Mouse (Mus musculus) large intestine, adult 2 months (tissue): ENCODE data around the gene Prkrip1. TPM values are rescaled to one million over a fixed set of nuclear protein-coding genes. Genes with fewer than 3 reads are reported as not detected.

ENCODE experiments used
- DNase-seq: peaks from one replicate; pipeline ENCODE4 v3.0.0-alpha.2; 2012; ENCODE audit warnings: low read depth, low spot score
- whole genome bisulfite sequencing: fragments of 180-500 bp; shearing (Covaris S2); methylation state at CpG from one replicate; pipeline ENCODE4 v1.1.7; 2018; 5-methylcytosine and 5-hydroxymethylcytosine counted together
- polyA plus RNA-seq: library from polyadenylated mRNA; depleted of rRNA; stranded (reverse); fragments of >200 nt; gene quantifications from 2 replicates; pipeline ENCODE4 v1.2.3, GENCODE M21; 2012; rRNA removed

Gene Prkrip1
- polyA plus RNA-seq: 10.4 and 12.0 TPM in 2 replicates

DNA sequence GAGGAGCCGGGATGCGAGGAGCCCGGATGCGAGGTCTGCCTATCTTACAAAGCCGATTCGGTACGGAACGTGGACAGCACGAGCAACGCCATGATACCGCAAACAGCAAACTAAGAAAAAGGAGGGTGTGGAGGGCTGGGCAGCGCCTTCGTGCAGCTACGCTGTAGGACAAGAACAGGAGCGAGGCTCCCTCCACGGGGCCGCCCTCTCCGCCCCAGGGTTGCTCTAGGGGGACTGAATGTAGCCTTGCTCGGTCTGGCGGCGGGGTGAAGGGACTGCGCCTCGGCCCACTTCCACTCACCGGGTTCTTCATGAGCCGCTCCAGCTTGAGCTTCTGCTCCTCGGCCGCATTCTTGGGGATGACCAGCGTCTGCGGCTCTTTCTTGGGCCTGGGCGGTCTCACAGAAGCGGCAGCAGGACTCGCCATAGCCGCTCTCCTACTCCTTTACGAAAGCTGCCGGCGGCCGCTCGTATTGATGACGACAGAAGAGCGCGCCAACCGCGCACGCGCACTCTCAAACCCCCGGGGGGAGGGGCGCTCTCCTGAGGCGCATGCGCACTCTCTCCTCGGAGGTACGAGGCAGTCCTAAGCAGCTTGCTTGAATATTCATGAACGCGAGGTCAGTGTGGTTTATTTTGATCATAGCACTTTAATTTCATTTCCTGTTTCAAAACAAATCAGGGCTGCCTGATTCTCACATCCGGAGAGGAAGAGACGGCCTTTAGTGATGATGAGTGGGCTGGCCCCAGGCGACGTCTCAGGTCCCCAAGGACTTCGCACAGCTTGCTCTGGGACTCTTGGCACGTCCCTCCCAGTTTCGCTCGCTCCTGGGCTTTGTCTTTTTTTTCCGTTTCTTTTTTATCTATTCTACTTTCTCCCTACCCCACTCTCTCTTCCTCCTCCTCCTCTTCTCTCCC lies at the start of gene Prkrip1:
Prkrip1 (minus strand) TSS at position 490 of the 918 bp plus-strand sequence.
- DNase-seq: peak; percentile 69
- under 1% methylated on average over 62 of the region's 62 CpGs for WGBS

- DNase-seq: no peak
- WGBS: 70% methylated on average over 6 of the region's 6 CpGs
These were observed 49.7 kb upstream of the Prkrip1 start for GRCm38 (mm10) chr5:136248441-136248840.

DNA sequence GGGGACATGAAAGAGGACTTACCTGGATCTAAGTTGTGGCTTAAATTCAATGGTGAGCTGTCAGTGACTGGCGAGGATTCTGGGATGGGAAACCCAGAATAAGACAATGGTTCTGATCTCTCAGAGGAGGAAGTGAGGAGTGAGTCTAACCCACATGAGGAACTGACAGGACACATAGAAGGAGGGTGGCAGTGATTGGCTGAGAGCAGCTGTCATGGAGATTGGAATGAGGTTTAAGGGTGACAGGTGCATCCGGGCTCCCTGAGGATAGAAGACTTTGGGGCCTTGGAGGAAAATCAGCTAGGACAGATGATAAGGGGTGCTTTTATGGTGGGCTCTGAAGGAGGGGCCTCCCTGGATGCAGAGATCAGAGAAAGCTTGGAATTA lies 47.7 kb upstream of the Prkrip1 start, which contains the start of gene Sh2b2:
Sh2b2 (minus strand) TSS at position 105 of the 387 bp plus-strand sequence.
- no peak for DNase-seq
- 87% methylated on average over 2 of the region's 2 CpGs for WGBS

- no peak for DNase-seq
- 33% methylated on average over 15 of the region's 15 CpGs for WGBS
These were observed 47.0 kb upstream of the Prkrip1 start for GRCm38 (mm10) chr5:136245541-136246451.

DNA sequence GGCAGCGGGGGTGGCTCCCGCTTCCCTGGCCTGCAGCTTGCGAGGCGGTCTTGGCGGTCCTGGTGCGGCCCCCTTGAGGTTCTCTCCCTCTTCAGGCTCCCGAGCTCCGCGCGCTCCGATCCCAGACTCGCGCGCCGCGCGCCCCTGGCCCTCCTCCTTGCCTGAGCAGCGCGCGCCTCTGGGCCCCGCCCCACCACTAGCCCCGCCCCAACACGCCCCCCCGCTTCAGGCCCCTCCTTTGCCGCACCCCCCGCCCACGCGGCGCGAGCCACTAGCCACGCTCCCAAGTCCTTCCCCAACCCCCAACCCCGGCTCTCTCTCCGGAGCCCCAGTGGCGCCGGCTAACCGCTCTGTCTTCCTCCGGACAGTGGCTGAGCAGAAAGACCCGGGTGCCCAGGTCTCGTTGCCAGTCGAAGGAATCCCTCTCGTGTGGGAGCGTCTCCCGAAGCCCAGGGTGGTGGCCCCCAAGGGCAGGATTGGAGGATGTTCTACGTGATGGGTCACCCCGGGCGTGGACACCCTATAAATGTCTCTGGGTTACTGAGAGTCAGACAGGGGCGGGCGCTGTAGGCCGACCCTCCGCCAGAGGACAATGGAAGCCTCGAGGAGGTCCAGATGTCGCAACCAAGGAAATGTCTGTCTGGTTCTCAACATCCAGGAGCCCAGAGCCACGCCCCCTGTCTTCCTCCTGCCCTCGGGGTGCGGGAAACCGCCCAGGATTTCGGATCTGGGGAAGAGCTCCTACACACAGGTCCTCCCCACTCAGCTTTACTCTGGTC lies 46.2 kb upstream of the Prkrip1 start:
- under 1% methylated on average over 53 of the region's 57 CpGs for WGBS
- DNase-seq: no peak

GRCm38 (mm10) chr5:136243851-136244761 lies 45.3 kb upstream of the Prkrip1 start:
- no peak for DNase-seq

DNA sequence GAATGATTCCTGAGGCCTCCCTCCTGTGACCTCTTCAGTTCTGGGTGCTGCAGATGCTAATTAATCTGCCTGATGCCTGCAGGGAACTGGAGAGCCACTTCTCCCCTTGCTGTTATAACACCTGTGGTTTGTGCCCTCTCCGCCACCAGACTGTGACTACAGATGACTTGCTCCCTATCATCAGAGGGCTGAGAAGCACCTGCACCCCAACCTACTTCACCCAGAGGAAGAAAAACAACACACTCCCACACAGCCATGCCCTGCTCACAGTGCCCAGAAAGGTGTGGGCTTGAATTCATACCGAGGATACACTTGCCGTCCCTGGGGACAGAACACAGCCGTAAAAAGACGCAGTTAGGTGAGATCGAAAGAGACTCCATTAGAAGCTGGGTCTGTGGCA lies 42.4 kb upstream of the Prkrip1 start:
- no peak for DNase-seq
- WGBS: 61% methylated on average over 6 of the region's 6 CpGs

More at GRCm38 (mm10) chr5:136243851-136244761, 45.3 kb upstream of the Prkrip1 start:
- whole genome bisulfite sequencing: under 1% methylated on average over 67 of the region's 67 CpGs

GRCm38 (mm10) chr5:136240381-136240780 lies 41.6 kb upstream of the Prkrip1 start:
- WGBS: 62% methylated on average over 1 of the region's 1 CpGs
- DNase-seq: no peak

DNA sequence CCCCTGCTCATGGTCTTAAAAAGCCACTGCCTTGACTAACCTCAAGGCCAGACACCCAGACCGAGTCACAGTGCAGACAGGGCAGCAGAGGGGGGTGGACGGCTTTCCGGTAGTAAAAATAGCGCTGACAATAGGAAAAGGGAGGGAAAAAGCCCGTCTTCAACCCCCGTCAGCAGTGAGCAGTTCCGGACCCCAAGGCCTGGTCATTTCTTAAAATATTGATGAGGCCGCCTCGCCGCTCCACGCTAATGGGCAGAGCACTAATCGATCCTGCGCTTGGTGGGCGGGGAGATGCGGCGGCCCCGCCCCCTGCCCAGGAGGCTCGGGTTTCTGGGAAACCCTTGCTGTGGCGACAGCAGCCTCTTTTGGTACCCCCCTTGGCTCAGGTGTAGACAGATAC lies 38.8 kb upstream of the Prkrip1 start:
- 3% methylated on average over 19 of the region's 19 CpGs for WGBS
- no peak for DNase-seq

DNA sequence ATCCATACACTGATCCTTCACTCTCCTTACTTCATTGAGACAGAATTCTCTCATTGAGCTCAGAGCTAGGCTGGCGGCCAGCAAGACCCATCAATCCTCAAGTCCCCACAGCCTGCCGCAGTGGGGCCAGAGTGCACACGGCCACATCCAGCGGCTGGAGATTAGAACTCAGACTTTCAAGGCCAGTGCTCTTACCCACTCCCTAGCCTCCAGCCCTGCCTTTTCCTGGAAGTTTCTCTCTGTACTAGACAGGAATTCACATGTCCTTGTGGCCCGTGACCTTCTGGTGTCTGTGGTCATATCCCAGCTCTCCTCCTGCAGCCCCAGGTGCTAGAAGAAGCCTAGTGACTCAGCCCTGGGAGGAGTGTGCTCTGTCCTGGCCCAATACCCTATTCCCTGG lies 37.8 kb upstream of the Prkrip1 start:
- 70% methylated on average over 5 of the region's 5 CpGs for WGBS
- no peak for DNase-seq

DNA sequence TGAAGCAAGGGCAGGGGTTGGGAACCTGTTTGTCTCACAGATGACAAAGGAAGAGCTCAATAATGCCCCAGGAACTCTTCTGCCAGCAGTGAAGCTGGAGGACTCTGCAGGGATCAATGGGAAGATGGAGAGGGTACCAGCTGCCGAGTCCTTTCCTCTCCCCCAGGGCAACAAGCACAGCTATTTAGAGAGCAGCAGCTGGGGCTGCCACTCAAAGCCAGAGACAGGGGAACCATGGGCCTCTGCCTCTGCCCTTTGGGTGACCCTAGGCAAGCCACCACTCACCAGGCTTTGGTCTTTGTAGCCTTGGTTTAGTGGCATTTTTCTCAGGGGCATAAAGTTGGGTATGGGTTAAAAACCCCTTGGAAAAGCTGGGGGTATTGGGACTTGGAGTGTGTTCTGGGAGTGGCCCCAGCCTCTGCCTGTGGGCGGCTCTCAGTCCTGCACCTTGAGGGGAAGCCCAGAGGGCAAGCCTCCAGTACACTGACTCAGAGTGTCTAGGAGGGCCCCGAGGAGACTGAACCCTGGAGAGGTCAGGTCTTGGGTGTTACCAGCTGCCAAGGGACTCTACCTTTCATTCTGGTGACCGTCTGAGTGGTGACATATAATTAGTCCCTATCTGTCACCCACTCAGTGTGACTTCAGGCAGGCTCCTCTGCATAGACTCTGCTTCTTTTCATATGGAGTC lies 31.7 kb upstream of the Prkrip1 start:
- no peak for DNase-seq
- 54% methylated on average over 4 of the region's 4 CpGs for WGBS

- no peak for DNase-seq
- WGBS: 65% methylated on average over 7 of the region's 7 CpGs
These were observed 27.6 kb upstream of the Prkrip1 start for GRCm38 (mm10) chr5:136226246-136226876.

GRCm38 (mm10) chr5:136218585-136218984 lies 19.8 kb upstream of the Prkrip1 start:
- no peak for DNase-seq
- 78% methylated on average over 12 of the region's 12 CpGs for WGBS

- DNase-seq: no peak
- WGBS: 55% methylated on average over 4 of the region's 4 CpGs
These were observed 19.2 kb upstream of the Prkrip1 start for GRCm38 (mm10) chr5:136217932-136218381.

GRCm38 (mm10) chr5:136217004-136217665 lies 18.4 kb upstream of the Prkrip1 start:
- WGBS: 73% methylated on average over 18 of the region's 18 CpGs
- no peak for DNase-seq

GRCm38 (mm10) chr5:136215958-136216357 lies 17.2 kb upstream of the Prkrip1 start:
- no peak for DNase-seq
- 60% methylated on average over 5 of the region's 5 CpGs for WGBS

GRCm38 (mm10) chr5:136215211-136215610 lies 16.4 kb upstream of the Prkrip1 start:
- 84% methylated on average over 3 of the region's 3 CpGs for WGBS
- DNase-seq: no peak
